Mouse (Mus musculus) kidney, postnatal 14 days (tissue): ENCODE results near the gene Gns.
A peak's percentile ranks its signal among the peaks of the same experiment; 100 is the strongest.
"Not testable (repeated sequence)": the region's sequence is repeated elsewhere in the genome, so short reads cannot be mapped to it uniquely, and the experiment has no call there.

Experiments used
- DNase-seq: peaks from one replicate; pipeline ENCODE4 v3.0.0; 2022; ENCODE audit warnings: mixed read lengths

The Gns gene

GRCm38 (mm10) chr10:121364801-121365564, at the start of gene Gns:
TSS of gene Gns (plus strand) at chr10:121365090.
- DNase-seq: peak; percentile 94

GRCm38 (mm10) chr10:121315321-121316283, 49.3 kb upstream of the Gns start:
- no peak for DNase-seq

- DNase-seq: no peak
Observed at GRCm38 (mm10) chr10:121316361-121316760, 48.5 kb upstream of the Gns start.

DNA sequence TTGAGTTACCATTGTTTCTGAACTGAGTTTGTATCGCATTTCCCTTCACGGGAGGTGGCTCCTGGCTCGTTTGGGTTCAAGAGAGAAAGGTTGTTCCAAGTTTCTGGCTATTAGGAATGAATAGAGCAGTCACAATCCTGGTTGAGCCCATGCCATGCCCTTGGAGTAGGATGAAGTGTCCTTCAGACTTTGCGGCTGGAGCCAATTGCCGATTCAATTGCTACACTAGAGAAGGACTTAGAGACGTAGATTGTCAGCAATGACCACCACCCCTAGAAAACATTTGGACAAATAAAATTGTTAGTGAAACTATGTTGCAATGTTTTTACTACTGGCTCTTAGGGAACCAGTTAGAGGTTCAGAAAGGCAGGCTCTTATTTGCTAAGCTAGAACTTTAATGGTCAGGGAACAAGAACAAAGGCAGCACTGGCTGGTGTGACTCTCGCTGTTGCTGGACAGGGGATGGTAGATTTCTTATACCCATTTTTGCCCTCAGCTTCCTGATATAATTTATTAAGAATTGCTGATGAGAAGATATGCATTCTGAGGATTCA, 46.4 kb upstream of the Gns start:
- DNase-seq: no peak

DNA sequence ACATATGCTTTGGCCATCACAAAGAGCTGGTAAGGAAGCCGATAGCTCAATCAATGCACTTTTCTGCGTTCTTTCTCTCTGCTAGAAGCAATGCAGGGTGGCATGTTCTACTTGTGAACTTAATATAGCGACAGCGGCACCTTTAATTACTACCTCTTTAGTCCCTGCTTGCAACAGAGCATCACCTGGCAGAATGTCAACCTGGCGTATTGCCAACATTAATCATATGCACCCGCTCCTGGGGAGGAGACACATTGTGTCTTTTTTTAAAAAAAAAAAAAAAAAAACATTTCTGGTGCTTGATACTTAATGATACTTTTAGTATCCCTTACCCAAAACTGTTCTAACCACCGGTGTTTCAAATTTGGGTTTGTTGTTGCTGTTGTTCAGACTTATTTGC, 41.4 kb upstream of the Gns start:
- peak; percentile 30 for DNase-seq

DNA sequence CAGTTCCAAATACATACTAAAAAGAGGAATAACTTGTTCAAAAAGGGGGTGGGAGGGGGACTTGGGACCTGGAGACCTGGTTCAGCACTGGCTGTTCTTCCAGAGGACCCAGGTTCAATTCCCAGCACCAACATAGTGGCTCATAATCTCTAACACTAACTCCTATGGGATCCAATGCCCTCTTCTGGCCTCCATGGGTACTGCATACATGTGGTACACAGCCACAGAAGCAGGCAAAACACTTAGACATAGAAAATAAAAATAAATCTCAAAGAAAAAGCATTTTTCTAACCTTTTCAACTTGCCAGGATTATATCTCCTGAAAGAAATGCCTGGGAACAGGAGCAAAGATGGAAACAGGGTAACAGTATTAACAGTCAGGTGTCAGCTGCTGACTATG, 38.7 kb upstream of the Gns start:
- no peak for DNase-seq

DNA sequence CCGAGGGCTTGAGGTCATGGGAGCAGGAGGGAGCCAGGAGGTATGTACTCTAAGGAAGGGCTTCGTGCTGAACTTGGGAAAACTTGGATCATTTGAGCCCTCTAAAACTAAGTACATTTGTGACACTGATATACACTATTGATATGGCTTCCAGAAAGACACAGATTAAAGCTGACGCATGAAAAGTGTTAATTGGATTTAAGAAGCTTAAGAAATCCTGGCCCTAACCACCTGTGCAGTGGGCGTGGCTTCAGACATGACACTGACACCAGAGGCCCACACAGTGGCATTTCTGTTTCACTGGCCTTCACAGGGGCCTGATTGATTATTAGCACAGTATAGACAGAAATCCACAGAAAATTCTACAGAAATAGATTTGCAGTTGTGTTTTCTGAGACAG, 35.3 kb upstream of the Gns start:
- no peak for DNase-seq

- peak; percentile 60 for DNase-seq
Observed at GRCm38 (mm10) chr10:121330940-121331339, 34.0 kb upstream of the Gns start.

DNA sequence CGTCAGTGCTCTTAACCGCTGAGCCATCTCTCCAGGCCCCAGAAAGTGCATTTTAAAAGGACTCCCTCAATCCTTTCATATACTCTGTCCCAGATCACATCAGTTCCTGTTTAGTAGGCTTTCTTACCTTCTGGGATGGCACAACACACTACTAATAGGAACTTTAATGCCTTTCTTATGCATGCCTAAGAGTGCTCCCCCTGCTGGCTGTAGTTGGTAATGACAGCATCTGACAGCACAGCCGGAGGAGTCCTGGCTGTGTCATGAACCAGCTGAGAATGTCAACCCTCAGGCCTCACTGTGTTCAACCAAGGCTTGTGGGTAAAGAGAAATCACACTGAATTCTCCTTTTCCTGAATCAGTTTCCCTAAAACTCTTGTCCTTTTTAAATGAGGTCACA, 30.3 kb upstream of the Gns start:
- DNase-seq: peak; percentile 51

DNA sequence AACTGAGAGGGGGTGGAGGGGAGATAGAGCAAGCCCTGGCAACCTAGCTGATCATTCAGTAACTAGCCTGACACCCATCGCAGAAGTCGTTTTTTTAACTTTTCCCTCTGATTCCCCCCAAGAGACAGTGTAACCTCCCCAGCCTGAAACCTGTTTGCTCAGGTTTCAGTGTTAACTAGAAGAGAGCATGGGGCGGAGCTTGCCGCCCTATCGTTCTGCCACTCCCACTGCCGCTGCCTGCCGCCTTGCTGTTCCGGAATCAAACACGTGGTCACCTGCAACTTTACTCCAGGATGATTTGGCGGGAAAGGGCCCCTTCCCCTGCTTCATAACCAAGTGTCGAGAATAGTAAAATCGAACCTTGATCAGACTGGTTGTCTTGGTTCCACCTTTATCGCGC, 28.4 kb upstream of the Gns start:
- DNase-seq: not testable (repeated sequence)

GRCm38 (mm10) chr10:121340754-121341593, 23.9 kb upstream of the Gns start:
- DNase-seq: no peak

GRCm38 (mm10) chr10:121342260-121342659, 22.6 kb upstream of the Gns start:
- no peak for DNase-seq

- DNase-seq: peak; percentile 29
Observed at GRCm38 (mm10) chr10:121343867-121344266, 21.0 kb upstream of the Gns start.

DNA sequence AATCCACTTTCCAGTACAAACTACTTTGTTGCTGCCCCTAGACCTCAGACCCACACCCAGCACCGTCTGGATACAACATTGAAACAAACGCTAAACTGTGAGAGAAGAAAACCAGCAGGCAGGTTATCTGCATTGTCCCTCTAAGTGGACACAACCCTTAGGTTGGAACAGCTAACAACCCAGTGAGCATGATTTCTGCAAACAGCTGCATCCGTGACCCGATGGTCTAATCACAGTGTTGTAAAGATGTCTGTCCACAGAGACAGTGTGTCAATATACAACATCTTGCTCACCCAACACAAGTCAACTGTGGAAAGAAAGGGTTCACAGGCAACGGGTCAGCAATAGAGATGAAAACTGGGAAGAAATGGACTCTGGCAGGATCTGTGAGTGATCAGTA, 15.6 kb upstream of the Gns start:
- no peak for DNase-seq

DNA sequence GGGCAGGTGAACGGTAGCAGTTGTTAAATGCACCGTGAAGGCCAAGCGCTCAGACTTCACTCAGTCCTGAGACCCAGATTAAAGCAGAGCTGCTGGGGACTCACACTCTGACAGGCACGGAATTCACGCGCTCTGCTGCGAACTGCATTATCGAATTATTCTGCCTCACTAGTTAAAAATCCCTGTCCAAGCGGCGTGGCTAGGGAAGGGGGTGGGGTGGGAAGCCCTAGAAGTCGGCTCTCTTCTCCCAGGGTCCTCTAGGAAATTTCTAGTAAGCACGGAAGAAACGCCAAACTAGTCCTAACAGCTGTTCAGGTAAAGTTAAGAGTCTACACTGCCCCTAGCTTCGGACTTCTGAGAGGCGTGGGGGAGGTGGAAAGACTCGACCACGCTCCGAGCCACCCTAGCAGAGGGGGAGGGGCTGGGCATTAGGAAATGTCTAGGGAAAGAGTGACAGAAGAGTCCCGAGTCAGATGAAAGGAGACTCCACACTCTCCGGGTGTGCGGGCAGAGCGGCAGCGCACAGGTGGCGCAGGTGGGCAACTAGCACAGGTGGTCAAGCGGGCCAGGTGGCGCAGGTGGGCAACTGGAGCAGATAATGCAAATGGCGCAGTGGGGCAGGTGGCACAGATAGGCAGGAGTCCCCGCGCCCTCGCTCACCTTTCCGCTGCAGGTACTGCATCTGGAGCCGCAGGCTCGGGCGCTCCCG, 14.4 kb upstream of the Gns start:
- peak; percentile 17 for DNase-seq

GRCm38 (mm10) chr10:121351066-121351581, 13.8 kb upstream of the Gns start, which contains the start of gene Tbc1d30:
TSS of gene Tbc1d30 (minus strand) at chr10:121351278.
- DNase-seq: peak; percentile 79

- no peak for DNase-seq
Observed at GRCm38 (mm10) chr10:121351692-121352290, 13.1 kb upstream of the Gns start.

DNA sequence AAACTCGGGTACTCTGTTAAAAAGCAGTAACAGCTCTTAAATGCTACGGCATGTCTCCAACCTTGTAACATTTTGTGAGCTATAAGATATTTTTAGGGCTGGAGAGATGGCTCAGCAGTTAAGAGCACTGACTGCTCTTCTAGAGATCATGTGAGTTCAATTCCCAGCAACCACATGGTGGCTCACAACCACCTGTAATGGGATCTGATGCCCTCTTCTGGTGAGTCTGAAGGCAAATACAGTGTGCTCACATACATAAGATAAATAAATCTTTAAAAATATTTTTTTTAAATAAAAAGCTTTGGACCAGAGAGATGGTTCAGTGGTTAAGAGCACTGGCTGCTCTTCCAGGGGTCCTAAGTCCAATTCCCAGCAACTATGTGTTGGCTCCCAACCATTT, 4.5 kb upstream of the Gns start:
- DNase-seq: no peak

- no peak for DNase-seq
Observed at GRCm38 (mm10) chr10:121363201-121363600, 1.7 kb upstream of the Gns start.

- DNase-seq: no peak
Observed at GRCm38 (mm10) chr10:121364306-121364705, 584 bp upstream of the Gns start.

GRCm38 (mm10) chr10:121365781-121366272, 937 bp downstream of the Gns start:
- peak; percentile 56 for DNase-seq
